Mouse (Mus musculus) fat pad, adult 2 months (tissue): ENCODE results near the gene Atf6.

ENCODE experiments used
- DNase-seq: peaks from one replicate; pipeline ENCODE4 v3.0.0-alpha.2; 2011; ENCODE audit warnings: low read depth, low spot score; ENCODE audit errors: extremely low read depth

Atf6 gene

DNA sequence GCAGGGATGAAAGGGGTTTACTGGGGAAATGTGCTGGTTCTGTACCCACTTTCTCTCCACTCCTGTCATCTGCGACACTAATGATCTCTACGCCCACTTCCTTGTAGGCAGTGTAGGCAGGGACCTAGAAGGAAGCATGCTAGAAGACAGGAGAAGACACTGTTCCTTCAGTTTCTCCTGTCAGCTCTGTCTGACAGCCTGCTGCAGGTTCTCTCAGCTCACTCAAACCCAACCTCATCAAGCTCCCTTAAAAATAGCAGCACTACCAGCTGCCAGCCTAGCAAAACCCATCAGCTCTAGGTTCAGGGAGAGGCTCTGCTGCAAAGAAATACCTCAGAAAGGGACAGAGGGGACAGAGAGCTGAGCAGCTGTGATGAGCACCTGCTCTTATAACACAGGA, 17.6 kb downstream of the Atf6 start:
- DNase-seq, result no peak

DNA sequence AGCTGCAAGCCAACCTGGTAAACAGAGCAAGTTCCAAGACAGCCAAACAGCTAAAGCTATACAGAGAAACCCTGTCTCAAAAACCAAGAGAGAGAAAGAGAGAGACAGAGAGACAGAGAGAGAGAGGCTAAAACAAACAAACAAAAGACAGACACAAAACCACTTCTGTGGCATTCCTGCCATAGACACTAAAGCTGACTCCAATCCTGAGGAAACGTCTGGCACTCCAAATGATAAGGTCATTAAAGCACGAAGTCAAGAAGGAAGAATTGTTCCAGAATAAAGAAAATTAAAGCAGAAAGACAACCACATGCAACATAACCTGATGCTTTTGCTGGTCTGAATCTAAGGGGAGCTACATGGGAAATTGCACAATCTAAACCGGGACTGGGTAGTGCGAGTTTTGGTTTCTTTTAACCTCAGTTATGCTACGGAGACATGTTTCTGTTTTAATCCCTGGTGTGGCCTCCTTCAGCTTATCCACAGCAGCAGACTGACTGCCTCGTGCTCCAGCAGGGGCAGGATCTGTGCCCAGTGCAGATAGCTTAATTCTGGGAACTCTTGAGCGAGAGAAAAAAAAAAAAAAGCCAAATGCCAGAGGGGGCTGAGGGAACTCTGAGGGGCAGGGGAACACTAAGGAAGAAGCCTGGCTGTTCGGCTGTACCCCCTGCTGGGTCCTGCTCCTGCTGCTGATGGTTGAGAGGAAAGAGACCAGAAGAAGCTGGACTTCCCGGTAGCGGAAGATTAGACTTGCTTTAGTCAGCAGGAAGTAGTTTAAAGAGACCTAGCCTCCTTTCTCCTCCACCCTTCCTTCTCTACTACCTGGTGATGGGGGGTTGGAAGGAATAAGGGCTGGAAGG, 21.9 kb downstream of the Atf6 start:
- no peak for DNase-seq

DNA sequence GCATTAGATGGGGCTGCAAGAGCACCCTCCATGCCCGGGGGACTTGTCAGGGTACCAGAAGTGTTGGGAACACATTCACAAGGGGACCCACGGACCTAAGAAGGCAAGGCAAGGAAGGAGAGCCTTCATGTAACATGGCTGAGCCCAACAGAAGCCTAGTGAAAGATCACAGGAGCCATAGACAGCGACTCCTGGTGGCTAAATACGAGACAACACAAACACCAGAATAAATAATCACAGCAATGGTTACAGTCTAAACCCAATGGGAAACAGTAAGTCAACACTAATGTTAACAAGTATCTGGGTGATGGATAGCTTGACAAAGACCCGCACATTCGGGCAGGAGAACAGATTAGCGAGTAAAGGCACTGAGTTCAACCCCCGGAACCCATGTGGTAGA, 23.2 kb downstream of the Atf6 start:
- no peak for DNase-seq

DNA sequence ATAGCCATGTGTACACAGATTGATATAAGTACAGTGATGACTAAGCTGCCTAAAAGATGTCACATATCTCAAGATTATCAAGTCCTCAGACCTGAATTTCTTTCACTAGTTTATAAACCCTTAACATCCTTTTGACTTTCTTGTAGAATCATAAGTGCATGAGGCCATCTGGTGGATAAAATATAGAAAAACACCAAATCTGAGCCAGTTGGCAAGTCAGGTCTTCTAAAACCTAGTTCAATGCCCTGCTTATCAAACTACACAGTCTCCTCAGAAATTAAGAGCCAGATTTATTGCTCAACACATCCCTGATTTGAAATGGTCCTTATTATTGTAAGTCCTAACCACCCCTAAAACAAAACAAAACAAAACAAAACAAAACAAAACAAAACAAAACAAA, 27.9 kb downstream of the Atf6 start:
- no peak for DNase-seq

DNA sequence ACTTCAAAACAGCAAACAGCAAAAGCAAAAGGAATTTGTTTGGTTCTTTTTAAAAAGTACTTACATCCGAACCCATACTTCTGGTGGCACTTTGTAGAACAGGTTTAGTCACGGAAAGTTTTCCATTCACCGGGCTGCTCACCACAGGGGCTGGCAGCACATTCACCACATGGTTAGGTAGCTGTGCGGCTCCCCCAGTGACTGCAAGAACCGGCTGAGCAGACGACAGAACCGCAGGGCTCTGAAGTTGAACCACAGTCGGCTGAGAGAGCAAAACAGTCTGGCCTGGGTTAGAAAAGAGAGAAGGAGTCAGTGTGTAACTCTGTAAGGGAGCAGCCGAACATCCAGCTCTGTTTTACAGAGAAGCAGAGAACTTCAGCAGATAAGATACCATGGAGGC, 32.8 kb downstream of the Atf6 start:
- no peak for DNase-seq

DNA sequence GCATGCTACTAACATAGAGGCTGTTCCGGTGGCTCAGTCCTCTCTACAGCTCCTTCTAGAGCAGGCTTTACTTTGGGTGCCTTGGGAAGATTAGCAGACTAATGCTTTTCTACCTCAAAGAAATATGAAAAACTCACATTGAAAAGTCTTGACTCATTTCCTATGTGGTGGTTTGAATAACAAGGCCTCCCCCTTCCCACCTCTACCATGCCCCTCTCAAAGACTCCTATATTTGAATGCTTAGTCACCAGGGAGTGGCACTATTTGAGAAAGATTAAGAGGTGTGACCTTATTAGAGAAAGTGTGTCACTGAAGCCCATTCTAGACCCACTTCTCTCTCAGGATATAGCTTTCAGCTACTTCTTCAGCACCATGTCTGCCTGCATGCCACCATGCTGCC, 37.8 kb downstream of the Atf6 start:
- no peak for DNase-seq

DNA sequence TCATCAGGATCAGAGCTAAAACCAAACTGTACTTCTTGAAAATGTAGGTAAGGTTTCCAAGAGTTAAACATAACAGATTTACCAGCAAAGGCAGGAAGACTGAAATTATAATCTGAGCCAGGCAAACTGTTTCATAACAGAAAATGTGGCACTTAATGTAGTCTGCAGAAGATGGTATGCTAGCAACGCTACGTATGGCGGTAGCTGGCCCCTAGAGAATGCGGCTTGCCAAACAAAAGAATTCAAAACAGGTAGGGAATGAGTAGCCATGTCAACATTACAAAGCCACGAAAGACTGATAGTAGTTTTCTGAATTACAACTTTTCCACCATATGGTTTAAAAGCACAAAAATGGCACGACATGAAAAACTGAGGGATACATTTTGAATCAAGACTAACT, 38.2 kb downstream of the Atf6 start:
- no peak for DNase-seq

DNA sequence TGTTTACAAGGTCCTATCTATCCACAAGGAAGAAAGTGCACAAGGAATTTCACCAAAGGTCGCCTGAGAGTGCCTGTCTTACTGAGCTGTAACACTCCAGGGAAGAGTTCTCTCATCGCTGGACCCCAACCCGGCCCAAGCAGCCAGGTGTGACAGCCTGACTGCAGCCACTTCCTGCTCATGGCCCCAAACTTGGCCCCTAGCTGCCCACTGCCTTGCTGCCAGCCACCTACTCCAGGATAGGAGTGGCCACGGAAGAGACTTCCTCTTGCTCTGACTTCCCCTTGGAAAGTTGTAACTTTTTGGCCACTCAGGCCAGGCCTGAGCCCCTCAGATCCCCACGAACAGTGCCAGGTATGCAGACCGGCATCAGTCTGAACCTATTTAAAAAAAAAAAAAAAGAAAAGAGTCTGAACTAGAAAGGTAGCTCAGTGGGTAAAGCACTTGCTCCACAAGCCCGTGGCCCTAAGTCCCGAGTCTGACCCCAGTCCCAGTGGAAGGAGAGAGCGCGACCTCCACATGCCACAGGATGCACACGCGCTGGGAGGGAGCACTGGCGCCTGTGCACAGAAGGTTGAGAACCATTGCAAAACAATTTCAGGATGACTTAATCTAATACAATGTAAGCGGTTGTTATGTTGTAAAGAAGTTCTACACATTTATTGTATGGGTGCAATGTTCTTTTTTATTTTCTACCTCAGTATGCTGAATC, 47.3 kb downstream of the Atf6 start:
- DNase-seq, result no peak

DNA sequence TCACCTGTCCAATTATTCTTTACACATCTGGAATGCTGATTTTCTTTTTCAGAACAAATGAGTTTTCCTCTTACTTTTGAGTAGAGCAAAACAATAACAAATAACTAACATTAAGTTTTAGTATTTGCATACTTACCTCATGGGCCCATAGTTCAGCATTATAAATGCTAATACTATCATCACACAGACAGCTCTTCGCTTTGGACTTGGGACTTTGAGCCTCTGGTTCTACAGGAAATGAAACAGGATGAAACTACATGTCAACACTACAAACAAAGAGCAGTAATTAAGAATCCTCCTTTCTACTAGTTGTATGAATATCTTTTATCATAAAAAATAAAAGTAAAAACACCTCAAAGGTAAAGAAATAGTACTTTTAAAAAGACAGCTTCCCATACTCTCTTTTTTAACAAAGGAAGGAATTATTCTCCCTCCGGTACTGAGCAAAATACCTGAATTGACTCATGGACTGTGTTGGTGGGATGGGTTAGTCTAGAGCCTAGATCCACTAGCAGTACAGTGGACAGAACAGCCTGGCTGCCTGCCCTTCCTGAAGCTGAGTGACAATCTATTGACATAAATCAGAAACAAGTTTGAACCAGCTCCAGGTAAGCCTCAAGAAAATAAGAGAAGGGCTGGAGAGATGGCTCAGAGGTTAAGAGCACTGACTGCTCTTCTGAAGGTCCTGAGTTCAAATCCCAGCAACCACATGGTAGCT, 52.1 kb downstream of the Atf6 start:
- no peak for DNase-seq

DNA sequence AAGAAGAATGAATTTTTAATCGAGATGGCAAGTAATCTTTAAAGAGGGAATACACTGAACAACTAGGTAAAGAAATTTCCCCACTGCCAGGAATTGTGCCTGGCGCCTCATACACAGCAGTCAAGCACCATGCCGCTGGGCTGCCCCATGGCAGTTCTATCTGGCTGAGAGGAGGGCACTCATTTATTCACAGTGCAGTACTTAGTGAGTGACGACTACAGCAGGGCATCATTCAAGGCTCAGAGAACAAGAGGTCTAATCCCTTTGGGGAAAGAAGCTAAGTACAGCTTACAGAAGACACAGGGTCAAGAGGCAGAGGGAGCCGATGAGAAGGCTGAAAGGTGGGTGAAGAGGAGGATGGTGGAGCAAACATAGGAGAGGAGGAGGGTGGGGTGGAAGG, 54.7 kb downstream of the Atf6 start:
- DNase-seq, result no peak

DNA sequence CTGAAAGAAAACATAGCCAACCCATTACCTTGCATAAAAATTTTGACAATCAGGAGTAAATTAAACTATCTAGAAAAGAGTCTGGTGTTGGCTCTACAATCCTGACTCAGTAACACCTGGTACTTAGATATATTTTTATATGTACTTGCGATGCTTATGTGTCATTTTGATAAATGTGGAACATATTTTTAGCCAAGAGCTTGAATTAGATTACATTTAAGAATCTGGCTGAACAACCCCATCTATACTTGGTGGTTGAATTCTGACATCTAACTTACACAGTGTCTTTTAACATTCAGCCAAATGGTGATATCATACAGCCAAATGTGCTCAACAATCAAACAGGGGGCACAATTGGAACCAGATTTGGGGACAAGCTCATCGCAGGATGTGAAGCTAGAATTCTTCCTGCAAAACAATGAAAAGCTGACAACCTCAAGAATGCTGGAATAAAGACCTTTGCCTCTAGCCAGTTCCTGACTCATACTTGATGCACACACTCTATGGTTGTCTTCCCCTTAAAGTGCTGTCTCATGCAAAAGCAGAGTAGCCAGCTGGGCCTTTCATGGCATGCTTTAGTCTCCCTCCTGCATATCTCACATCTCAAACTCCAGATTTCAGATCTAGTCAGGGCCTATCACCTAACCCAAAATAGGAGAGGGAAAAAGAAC, 59.8 kb downstream of the Atf6 start:
- DNase-seq, result no peak

DNA sequence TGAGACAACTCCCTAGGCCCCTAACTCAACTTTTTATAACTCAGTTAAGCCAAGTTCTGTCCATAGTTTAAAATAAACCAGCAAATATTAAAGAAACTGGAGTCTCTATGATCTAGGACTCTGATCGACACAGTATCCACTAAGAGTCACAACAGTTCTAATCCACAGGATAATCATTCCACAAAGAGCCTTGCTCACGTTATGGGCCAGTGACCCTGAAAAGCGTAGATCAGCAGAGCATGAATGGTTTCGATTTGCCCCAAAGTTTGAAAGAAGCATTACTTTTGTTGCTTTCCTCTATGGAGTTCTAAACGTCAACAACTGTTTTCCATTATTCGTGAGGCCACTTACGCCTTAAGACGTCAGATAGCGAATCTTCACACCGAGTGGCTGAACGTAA, 62.9 kb downstream of the Atf6 start:
- DNase-seq, result no peak

DNA sequence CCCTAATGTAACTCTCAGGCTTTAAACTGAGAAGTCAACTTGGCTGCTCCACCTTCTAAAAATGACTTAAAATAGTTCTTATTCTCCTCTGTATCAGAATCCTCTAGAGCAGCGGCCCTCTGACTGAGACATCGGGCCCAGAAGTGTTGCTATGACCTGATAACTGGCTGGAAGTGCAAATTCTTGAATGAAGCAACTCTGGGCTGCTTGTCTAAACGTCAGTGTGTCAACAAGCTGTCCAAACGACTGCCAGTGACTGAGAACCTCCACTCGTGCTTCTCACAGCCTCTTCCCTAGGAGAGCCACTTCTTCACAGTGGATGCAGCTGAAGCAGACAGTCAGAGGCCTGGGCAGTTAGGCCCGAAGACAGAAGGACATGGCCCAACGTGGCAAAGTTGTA, 64.9 kb downstream of the Atf6 start:
- DNase-seq, result no peak

DNA sequence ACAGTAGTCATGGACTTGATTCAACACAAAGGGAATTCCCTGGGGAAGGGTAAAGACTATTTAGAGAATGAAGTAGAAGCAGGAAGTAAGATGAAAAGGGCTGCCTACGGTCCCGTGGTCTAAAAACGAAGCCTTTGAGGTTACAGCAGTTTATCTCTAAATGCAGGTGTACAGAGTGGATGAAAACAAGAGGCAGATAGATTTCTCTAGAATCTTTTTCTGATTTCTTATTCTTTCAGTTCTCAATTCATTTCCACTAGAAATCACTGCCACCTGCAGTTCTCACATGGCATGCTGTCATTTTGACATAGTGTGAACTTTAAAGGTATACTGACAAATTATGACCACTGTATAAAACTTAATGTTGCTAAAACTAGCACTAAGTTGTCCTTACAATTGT, 66.9 kb downstream of the Atf6 start:
- DNase-seq, result no peak

DNA sequence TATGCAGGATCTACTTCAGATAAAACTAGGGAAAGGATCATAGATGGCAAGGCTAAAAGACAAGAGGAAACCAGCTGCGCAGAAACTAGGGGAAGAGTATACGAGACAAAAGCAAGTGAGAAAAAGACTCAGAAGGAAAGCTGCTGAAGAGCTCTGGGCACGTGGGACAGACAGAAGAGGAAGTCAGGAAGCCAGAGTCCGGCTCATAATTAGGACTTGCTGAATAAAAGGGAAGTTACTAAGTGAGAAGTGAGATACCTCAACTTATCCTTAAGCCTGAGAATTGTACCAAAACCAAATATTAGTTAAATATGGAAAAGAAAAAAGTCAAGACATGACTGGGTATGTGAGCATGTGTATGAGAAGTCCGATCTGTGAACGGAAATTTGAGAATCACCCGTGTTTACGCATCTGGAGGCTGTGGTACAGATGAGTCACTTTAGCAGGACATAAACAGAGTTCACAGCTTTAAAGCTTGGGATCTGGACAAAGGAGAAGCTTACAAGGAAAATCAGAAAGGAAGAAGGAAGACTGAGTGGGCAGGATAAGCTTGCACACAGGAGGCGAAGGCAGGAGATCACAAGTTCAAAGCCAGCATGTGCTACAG, 71.7 kb downstream of the Atf6 start:
- DNase-seq, result no peak

DNA sequence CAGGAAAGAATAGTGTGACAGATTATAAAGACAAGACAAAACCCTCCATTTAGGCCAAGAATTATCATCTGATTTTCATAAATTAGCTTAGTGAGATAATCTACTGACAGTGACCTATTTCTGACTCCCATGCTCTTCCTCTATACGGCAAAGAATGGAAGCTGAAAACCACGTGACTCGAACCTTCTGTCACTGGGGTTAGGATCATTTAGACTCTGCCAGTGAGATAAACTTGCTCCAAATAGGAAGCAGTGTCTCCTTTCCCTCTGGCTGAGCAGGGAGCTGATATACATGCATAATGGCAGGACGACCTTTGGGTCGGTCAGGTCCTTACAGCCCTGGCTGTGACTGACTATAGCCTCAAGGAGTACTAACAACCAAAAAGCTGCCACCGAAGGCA, 76.0 kb downstream of the Atf6 start:
- DNase-seq, result no peak

DNA sequence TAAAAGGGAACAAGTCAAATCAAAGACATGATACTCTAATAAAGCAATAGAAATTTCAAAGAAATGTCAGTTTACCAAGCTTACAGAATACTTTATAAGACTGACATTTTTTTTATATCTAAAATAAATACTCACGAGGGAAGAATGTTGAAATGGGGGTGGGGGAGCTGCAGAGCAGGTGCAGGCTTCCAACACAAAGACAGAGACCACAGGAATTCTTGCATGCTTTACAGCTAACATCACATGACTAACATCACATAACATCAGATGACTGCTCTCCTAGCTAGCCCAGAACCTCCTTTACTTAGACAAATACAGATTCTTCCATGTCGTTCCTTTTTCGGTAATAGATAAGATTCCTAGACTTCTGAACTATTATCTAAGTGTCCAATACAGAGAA, 76.6 kb downstream of the Atf6 start:
- DNase-seq, result no peak

DNA sequence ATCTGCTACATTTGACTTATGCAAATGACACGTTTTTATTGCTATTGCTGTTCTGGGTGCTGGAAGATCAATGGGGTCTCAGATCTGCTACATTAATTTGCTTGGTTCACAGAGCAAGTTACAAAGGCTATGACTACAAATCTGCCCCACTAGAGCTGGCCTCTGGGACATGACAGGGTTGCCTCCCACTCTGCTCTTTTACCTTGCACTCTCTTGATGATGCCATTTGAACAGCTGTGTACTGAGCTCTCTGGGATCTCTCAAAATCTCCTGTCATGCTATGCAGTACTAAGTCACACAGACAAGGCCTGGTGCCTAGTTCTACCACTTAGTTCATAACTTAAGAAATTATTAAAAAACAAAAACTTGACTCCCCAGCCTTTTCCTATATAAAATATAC, 79.9 kb downstream of the Atf6 start:
- DNase-seq, result no peak

DNA sequence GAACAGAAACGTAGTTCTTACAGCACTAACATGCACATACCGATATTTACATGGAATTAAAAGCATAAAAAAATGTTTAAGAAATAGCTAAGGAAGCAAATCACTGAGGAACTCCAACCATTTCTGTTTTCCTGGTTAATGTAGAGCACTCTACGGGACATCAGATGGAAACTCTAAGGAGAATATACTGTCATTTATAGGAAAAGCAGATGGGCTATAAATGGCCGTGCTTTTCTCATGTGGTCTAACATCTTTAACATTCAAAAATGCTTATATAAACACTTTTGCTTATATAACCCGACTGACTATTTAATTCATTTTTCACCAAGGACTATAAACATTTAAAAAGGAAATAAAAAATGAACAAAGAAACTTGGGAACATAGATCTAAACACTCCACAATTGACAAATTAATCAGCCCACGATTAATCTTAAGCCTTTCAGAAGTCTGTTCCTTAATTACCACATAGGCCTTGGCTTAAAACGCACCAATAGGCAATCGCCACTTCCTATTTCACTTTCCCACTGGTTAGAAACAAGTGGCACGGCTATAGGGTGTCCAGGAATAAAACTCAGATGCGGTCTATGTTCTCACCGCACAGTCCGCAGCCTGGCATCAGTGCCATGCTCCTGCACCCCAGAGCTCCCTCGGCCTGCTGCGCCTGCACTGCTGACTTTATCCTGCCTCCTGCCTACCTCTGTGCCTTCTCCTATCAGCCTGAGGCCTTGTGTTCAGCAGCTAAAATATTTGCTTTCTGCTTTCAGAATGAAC, 80.8 kb downstream of the Atf6 start:
- no peak for DNase-seq

DNA sequence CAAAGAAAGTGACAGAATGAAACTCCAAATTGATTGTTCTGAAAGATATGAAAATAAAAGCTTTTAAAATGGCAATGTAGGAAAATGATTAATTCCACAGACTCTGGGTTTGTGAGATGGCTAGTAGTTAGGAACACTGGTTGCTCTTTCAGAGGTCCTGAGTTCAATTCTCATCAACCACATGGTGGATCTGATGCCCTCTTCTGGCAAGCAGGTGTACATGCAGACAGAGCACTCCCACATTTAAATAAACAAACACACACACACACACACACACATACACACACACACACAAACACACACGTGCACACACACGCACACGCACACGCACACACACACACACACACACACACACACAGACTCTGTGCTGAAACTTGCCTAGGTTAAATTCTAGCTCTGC, 89.9 kb downstream of the Atf6 start:
- DNase-seq, result no peak
